Mouse (Mus musculus) bone marrow macrophage, adult 2 months (primary cell): ENCODE measurements at regions not wholly inside any gene's neighbourhood (a gene's known extent, or its start where the extent isn't known, plus 50 kb on each side); places are given as distances from the start of the nearest gene placed in this dataset.

ENCODE experiments used
- CTCF ChIP-seq: IDR thresholded peaks from 2 replicates; pipeline ENCODE4 v1.5.1; 2012; ENCODE audit warnings: low read depth, mild to moderate bottlenecking, low read length, moderate library complexity
- POLR2A ChIP-seq: IDR thresholded peaks from 2 replicates; pipeline ENCODE4 v1.6.1; 2012; ENCODE audit warnings: mild to moderate bottlenecking, low read depth, low read length, borderline replicate concordance

- TF ChIP-seq CTCF (no peak), POLR2A (no peak)
These were observed 502.6 kb upstream of the Nrp1 start for GRCm38 (mm10) chr8:127855653-127856300.
